Mouse (Mus musculus) left cerebral cortex, postnatal 36 days (tissue): ENCODE results near the gene Acss1. TPM values are rescaled to one million over a fixed set of nuclear protein-coding genes. Genes with fewer than 3 reads are reported as not detected.

Experiments used
- DNase-seq, 2 experiments: peaks; one replicate each; pipeline ENCODE4 v3.0.0; 2021 to 2022; ENCODE audit warnings: low spot score in 2 of 2, mixed read lengths in 1 of 2
- intact Hi-C: fragments of 180-260 bp; cut with DNase I; formaldehyde crosslinking; loops from one replicate; pipeline ENCODE4 v1.15.1; 2025
- total RNA-seq, 2 experiments: library from RNA; stranded (reverse); gene quantifications; 2 replicates each; pipeline ENCODE4 v1.2.3; 2021

Acss1 gene
- total RNA-seq, 2 experiments from 2014 or later = 18.1 to 18.5 TPM

DNA sequence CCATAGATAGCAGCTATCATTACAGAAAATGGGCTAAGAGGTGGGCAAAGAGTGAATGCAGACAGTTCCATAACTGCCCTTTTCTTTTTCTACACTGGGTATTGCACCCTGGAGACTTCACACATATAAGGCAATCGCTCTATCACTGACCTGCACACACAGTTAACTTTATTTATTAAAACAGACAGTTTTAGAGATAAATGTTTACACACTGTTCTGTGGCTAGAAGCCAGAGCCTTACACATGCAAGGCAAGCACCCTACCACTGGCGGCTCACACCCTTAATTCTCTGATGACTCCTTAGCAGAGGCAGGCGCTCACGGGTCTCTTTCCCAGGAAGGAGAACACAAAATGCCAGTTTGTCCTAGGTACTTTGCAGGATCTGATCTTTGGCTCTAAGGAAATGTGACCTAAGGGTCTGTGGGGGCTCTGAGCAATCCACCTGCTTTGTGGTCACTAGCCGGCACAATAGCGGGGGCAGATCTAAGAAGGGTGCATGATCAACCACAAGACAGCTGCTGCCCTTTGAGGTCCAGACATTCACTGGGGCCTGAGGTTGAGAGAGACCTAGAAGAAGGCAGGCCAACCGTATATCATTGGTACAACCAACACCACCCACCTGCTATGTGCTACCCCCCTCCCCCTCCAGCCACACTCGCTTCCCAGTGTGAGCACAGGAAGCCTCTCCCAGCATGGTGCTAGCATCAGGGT lies 21.7 kb downstream of the Acss1 start:
- DNase-seq = no peak
- intact Hi-C loops = no loop called here

DNA sequence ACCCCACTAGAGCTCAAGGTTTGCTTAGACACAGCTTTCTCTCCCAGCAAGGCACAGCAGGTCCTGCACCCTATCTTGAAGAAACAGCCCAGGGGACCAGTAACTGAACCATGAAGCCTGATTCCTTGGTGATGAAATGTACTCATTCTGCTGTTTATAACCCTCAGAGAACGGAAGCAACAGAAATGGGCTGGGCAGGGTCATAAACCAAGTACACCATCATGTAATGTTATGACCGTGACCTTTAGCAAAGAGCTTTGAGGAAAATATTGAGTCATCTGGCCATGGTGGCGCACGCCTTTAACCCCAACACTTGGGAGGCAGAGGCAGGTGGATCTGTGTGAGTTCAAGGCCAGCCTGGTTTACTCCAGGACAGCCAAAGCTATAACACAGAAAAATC lies 23.1 kb downstream of the Acss1 start:
- DNase-seq = no peak
- intact Hi-C loops = no loop called here

DNA sequence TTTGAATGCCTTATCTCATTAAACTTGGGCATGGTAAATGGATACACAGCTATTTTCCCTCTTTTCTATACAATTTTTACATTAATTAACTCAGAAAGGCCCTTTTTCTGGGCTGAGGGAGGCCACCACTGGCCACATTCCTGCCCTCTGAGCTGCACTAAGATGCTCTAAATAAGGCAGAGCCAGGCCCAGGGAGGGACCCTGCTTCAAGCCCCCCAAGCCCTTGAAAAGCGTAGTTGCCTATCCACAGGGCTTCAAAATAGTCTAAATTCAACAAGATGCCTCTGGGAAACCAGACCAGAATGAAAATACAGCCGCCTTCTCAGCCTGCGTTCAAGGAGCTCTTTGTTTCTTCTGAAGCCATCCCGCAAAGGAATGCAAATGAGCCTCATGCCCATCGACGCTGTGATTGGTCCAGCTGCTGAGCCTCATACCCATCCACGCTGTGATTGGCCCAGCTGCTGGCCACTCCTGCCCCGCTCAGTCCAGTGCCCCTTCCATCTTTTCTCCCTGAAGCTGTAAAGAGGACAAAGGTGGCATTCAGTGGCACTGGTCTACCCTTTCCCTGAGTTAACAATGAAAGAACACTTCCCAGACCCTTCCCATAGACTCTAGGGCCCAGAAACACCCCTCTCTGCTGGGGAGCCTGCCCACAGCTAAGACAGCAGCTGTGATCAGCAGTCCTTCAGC lies 24.4 kb downstream of the Acss1 start:
- intact Hi-C loops = no loop called here
- DNase-seq = peak; percentile 48 to 51

DNA sequence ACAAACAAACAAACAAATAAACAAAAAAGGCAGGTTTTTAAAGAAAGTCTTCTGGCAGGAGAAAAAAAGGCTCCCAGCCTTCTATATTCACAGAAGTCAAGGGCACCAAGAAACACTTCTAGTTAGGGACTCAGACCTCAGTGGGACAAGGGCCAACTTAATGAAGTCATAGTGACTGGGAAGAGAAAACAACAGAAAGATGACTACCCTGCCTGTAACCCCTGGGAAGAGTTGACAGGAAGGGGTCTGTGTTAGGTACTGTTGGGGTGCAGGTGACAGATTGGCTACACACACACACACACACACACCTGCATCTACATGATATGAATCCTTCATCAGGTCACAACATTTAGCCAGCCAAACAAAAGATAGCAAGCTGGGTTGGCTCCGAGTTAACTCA lies 25.1 kb downstream of the Acss1 start:
- intact Hi-C loops = no loop called here

DNA sequence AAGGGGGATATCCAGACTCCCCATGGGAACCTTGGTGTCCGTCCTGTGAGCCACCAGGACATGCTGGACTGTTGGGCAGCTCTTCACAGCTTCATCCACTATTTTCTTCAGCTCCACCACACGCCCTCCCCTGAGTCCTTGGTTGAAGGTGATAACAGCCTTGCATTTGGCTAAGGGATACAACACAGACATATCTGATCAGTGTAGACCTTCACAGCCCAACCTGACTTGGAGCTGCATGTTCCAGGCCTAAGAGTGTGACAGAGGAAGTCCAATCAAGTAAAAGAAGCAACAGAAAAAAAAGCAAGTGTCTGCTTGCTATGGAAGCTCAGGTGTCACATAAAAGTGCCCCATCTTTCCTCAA lies 29.9 kb downstream of the Acss1 start:
- intact Hi-C loops = no loop called here
- no peak for DNase-seq

More for the DNA sequence above, 25.1 kb downstream of the Acss1 start:
- no peak for DNase-seq

DNA sequence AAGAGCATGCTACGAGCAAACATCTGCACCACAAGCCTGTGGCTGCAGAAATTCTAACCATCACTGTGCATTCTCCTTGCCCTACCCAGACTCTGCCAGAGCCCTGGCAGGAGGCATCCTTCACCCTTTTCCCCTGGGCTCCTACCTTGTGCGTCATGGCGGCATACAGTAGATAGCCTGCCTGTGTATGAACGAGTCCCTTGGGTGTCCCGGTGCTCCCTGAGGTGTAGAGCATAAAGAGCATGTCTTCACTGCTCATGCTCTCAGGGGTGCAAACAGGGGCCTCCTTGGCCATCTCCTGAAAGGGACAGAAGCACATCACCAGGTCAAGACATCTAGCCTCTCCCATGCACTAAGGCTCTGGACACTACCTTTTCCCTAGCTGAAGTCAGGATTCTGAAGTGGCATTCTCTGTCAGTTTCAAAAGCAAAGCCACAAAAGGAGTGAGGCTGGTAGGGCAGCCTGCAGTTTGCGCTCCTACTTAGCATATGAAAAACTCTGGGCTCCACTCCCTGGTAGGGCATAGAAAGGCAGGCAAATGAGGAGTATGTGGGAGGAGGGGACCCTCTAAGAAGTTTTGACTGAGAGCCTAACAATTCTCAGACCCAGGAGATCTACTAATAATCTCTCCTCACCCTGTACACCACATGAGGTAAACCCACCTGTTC lies 30.5 kb downstream of the Acss1 start:
- intact Hi-C loops = no loop called here
- DNase-seq = no peak

DNA sequence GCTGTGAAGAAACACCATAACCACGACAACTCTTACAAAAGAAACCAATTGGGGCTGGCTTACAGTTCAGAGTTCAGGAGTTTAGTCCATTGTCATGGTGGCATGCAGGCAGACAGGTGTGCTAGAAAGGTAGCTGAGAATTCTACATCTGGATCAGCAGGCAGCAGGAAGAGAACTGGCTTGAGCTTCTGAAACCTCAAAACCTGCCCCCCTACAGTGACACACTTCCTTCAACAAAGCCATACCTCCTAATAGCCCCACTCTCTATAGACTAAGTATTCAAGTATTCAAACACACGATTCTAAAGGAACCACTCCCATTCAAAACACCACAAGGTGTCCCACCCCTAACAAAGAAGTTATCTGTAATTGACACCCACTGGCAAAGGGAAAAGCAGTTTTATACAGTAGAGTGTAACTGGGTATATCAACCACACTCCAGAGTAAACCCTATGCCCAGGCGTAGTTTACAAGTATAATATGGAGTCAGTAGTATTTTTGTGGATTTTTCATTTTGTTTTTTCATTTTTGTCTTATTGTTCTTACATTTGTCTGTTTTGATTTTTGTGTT lies 32.3 kb downstream of the Acss1 start:
- intact Hi-C loops = no loop called here
- no peak for DNase-seq

DNA sequence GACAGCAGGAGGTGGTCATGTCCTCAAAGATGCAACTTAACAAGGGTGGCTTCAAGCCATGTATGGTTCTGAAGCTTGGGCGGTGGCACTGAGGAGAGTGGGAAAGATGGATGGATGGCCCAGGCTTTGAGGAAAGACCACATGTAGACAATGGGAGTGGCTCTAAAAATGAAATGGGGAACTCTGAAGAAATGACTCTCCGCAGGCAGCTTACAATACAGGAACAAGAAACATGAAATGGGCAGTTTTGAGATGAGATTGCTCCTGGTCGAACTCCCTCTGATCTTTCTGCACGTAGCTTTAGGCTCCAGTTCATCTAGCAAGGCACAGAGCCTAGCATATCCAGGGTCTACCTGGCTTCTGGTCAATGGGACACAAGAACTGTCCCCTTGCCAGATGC lies 39.0 kb downstream of the Acss1 start:
- DNase-seq = no peak
- intact Hi-C loops = no loop called here

DNA sequence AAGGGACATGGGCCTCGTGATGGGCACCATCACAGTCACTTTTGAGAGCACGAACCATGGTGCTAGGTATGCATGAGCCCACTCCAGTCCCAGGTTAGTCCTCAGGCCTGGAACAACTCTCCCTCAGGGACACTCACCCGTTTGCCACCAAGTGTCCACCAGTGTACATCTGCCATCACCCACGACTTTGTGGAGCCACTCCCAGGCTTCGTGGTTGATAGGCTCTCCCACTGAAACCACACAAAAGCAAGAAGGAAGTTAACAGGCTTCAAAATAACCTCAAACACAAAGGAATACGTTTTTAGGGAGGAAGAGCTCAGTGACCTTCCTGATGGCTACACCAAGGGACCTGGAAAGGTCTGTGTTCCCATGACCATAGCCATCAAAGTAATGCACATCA lies 41.2 kb downstream of the Acss1 start:
- no peak for DNase-seq
- intact Hi-C loops = no loop called here

DNA sequence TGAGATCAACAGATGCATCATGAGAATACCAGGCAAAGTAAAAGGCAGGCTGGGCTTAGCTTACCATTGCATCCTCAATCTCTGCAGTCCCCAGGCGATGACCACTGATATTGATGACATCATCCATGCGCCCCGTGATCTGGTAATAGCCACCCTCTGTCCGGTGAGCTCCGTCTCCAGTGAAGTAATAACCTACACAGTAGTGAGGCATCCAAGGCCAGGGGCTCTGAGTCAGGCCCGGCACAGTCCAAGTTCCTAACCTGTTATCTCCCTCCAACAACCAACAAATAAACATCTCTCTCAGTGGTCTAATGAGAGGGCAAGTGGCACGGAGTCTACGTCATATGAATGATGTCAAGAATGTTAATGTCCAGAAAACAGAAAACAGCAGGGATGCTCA lies 43.4 kb downstream of the Acss1 start:
- no peak for DNase-seq
- intact Hi-C loops = no loop called here

DNA sequence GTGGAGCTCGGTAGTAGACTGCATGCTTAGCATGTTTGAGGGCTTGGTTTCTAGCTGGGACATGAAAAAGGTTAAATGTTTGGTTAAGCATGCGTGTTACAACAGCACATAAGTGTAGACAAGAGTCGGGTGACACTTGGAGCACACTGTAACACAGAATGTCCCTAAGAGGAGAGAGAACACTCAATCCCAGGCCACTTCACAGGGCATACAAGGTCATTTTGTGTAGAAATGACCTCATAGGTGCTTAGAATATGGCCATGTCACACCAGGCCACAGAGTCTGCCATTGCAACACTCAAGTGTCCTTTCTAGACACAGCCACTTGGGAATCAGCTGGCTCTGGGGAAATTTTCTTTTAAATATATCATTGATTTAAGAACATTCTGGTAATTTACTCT lies 44.3 kb downstream of the Acss1 start:
- intact Hi-C loops = no loop called here
- no peak for DNase-seq

DNA sequence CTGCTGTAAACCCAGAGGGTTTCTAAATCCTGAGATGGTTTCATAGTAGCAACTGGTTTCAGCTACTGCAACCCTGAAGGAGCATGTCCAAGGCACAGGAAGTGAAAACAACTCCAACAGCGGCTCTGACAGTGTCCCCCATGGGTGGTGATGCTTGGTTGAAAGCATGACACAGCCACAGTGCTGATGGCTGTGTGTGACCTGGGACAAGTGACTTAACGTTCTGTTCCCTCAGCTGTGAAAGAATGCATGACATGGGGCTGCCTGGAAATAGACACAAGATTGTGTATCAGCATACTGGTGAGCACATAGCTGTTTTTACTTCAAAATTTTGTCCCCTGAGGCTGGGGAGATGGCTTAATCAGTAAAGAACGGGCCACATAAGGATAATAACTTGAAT lies 46.6 kb downstream of the Acss1 start:
- intact Hi-C loops = no loop called here
- no peak for DNase-seq

DNA sequence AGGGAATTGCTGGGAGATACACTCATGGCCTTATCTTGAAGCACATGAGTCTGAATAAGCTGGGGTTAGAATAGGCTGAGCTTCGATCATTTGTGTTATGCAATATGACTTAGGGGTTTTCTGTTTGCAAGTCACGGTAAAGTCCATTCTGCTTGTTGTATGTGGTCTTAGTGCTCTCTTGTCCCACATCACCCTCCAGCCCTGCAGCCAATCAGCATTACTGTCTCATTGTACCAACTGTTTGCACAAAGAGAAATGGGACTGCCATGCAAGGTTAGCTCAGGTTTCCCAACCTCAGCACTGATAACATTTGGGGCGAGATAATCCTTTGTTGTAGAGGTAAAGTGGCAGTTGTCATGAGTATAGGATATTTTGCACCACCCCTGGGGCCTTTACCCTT lies 58.2 kb downstream of the Acss1 start:
- intact Hi-C loops = no loop called here
- DNase-seq = no peak

DNA sequence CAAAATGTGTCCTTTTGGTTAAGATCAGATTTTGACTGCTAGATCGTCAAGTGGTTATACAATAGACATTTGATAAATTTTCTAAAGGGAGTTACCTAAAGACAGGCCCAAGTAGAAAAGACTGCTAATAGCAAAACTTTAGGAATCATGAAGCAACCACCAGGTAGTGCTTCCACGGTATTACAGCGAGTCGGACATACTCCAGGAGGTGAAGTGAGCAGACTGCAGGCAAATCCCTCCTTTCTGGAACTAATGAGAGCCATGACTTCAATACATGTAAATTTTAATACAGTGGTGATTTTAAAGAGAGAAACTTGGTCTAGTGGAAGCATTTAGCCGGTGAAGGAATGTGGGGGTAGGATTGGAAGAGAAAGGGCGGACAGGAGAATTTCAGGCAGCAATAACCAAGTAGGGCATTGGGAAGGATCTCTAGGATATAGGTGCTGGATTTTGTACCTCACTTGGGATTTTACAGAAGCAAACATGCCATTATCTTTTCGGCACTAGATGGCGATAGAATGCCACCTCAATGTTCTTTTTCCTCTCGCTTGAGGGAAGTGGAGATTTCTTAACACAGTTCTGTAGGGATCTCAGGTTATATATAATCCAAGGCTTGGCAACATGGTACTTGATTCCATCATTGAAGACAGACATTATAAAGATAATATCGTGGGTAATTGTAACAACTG lies 59.3 kb downstream of the Acss1 start:
- DNase-seq = peak; percentile 46 to 75
- intact Hi-C loops = loop anchor here (1.0 to 10.0 kb wide), 3 partner anchors 66 to 296 kb away; partner anchors contain the start of genes Abhd12, Entpd6 and Gins1

DNA sequence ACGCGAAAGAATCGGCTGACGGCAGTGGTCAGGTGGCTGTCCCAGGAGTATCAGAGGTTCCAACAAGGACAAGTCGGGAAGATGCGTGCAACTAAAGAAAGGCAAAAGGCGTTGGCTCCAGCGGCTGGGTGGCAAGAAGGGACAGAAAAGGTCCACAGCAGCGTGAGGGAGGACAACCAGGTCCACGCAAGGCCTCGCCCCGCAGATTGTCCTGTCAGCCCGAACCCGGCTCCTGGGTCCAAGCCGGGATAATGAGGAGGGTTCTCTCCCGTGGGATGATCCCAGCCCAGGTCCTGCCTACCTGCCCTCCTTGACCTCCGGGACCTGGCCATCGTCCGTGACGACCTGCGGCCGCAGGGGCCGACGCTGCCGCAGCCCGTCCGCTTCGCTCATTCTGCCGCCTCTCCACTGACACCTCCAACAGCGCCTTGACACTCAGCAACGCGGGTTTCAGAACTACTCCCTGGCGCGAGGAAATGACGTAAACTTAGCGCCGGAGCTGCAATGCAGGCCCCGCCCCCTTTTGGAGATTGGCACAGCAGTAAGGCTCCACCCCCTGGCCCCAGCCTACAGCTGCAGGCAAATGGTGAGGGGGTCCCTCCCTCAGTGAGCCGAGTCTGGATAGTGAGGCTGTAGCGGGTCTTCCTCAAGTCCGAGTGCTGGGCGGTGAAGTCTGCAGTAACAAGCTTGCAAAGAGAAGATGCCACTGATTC lies 60.1 kb downstream of the Acss1 start, which contains the start of gene Apmap:
TSS of gene Apmap (minus strand) at position 481 of the 713 bp plus-strand sequence.
- intact Hi-C loops = loop anchor here (2.0 to 10.0 kb wide), 2 partner anchors 141 to 297 kb away; partner anchors contain the start of genes Abhd12, Entpd6 and Gins1

DNA sequence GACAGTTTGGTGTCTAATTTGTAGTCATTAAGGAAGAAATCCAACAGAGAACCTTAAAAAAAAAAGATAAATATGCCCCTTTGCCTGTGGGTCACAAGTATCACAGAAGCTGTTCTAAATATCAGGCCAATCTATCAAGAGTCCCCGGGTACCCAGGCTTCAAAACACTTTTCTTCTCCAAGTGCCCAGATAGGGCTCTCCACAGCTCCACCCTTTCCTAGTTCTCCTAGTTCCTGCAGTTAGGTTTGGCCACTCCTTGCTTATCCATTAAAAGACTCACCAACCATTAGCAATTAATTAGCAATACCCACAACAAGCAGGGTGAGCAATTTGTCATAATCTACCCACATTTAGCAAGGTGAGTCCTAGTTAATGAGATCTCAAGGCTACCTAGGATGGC lies 61.2 kb downstream of the Acss1 start:
- DNase-seq = no peak
- intact Hi-C loops = loop anchor here (10.0 kb wide), 1 partner anchor 298 kb away; the partner anchor contains the start of genes Abhd12 and Gins1

More for the DNA sequence above, 60.1 kb downstream of the Acss1 start, which contains the start of gene Apmap:
- DNase-seq = peak; percentile 95 to 97

DNA sequence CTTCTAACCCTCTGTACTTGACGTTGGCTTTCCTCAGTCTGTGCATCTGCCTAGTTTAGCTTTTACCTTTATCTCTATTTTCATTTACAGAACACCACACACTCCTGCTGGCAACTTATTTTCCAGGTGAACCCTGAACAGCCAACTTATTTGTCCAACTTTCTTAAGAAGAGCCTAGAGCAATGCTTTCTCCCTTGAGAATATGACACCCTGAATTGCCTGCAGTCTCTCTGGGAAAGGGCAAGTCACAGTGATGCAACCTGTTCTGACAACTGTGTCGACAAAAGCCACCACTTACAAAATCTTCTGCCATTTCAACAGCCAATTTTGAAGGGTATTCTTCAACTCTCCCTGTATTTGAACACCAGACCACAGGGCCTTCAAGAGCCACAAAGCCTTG lies 63.5 kb downstream of the Acss1 start:
- no peak for DNase-seq
- intact Hi-C loops = loop anchor here (10.0 kb wide), 1 partner anchor 300 kb away; the partner anchor contains the start of genes Abhd12 and Gins1

DNA sequence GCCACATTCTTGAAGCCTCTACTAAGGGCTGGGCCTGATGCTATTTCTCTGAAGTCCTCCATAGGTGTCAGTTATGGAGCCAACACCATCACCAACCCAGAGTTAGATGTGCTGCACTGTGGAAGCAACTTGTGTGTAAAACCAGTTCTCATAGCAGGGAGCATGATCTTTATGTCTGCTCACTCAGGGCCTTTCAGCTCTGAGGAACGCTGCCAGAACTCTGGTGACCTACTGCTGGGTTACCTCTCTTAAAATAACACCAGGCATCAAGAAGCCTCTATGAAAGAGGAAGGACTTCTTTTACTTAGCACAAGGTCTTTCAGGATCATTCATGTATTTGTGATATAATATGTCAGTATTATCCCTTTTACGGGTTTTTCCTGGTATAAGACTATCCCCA lies 66.1 kb downstream of the Acss1 start:
- no peak for DNase-seq
- intact Hi-C loops = loop anchor here (10.0 kb wide), 1 partner anchor 303 kb away; the partner anchor contains the start of genes Abhd12 and Gins1

DNA sequence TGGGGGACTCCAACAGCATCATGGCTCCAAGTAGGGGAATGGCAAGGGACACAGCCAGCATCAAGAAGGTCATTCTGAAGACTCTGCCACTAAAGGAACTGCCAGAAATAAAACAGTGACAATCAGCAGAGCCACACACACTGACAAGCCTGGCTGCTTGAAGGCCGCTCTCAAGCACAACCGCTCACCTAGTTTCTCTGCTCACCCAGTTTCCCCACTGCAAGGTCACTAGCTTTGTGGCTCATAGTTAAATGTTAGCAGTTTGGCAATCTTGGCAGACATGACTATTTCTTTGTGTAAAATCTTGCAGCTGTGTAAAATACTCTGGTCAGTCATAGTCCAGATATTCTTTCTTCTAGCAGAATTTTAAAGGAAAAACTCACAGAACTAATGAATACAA lies 68.0 kb downstream of the Acss1 start:
- no peak for DNase-seq
- intact Hi-C loops = loop anchor here (10.0 kb wide), 1 partner anchor 305 kb away; the partner anchor contains the start of genes Abhd12 and Gins1
